Mouse (Mus musculus): Measurements from ENCODE around the gene Azi2.
A peak's percentile ranks its signal among the peaks of the same experiment; 100 is the strongest.

The Azi2 gene

DNA sequence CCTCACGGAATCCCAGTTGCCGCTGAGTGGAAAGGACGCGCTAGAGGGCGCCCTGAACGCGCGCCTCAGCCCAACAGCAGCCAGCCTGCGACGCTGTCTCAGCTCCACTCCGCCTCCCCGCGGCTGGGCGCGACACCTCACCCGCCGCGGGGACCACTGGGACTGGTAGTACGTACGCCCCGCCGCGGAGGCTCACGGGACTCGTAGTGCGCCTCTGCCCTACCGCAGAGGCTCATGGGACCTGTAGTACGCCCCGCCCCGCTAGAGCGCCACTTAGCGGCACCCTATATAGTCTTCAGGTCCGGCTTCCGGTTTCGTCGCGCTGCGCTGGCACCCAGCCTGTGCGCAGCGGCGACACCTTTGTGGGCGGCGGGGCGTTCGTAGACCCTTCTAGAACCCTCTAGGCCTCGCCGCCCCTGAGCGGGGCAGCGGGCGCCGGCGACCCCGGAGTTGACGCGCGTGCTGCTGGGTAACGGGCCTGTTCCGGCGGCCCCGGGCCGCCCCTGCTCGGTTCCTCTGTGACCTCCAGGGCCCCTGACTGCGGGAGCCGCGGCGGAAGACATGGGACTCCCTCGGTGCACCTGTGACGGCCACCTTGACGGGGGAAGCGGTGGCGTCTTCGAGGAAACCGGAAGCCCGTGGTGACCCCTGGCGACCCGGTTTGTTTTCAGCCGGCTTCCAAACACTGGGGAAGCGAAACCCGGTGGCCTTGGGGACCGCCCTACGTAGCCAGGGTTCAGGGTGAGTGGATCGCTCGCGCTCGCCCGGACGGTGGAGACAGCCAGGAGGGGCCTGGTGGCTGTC lies at the start of gene Azi2:
Azi2 (plus strand) TSS at position 282 of the 804 bp plus-strand sequence.
- DNase-seq (ENCODE audit: low read depth, low spot score): peak; percentile 99

DNA sequence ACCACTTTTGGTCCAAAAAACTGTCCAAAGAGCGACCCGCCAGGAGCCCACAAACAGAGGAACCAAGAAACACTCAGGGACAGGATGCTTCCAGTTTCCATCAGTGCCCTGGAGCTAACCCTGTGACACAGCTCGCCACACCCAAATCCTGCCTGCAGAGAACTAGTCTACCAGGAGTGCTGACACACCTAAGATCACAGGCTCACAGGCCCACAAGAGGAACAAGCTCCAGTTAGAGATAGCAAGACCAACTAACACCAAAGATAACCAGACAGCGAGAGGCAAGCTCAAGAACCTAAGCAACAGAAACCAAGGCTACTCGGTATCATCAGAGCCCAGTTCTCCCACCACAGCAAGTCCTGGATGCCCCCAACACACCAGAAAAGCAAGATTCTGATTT lies 43.7 kb upstream of the Azi2 start:
- no peak for DNase-seq (ENCODE audit: low read depth, low spot score)

DNA sequence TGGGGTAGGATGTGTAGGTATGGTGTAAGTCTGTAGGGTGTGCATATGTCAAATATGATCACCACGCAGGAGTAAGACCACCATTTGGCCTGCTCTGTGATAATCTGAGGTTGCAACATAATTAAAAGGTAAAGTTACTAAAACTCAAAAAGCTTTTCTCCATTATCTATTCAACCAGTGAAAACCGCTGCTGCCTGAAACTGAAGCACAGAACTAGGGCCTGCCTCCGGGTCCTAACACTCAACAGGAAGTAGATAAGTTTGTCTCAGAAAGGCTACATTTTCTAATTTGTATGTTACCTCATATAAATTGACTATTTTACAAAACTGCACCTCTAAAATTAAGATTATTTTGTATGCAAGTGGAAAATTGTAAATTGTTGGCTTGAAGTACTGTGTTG lies 38.8 kb upstream of the Azi2 start:
- no peak for DNase-seq (ENCODE audit: low read depth, low spot score)

DNA sequence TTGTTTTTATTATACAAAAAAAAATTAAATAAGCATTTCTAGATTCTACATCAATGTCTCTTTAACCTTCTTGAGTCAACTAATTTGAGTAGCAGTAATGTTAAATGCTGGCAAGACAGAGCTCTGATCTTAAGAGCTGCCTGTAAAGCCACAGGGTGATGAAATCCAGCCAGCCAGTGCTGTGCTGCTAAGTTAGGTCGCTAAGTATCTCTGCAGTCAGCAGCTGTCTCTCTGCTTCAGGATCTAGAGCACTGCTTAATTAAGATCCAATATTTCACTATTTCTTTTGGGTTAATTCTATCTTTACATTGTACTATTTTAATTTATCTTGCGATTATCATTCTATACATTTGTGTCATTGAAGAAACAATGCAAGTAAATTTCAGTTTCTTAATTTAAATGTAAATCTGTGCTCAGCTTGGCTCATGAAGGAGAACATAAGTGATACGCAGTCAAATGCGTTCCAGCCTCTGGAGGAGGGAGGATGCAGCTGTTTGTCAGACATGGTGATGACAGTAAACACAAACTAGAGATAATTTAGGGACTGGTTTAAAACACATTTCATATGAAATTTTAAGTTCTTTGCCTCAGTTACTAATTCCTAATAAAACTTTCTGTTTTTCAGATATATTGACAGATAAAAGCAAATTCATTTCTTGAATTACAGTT lies 36.9 kb upstream of the Azi2 start:
- DNase-seq (ENCODE audit: low read depth, low spot score): peak; percentile 23

DNA sequence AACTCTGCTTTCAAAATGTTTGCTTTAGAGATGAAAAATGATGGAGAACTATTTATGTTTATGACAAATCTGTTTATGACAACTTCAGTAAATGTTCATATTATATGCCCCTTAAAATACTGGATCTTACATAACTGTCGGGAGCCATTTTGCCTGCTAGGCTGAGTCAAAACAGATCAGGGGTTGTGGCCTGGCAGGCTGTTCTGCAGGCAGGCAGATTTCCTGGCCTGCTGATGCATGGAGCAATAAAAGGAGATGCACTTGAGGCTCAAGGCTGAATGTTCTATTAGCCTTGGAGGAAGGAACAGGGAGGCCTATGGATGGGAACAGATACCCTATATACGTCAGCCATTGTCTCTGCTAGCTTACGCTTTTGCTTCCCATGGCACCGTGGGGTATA lies 36.4 kb upstream of the Azi2 start:
- DNase-seq (ENCODE audit: low read depth, low spot score): no peak

DNA sequence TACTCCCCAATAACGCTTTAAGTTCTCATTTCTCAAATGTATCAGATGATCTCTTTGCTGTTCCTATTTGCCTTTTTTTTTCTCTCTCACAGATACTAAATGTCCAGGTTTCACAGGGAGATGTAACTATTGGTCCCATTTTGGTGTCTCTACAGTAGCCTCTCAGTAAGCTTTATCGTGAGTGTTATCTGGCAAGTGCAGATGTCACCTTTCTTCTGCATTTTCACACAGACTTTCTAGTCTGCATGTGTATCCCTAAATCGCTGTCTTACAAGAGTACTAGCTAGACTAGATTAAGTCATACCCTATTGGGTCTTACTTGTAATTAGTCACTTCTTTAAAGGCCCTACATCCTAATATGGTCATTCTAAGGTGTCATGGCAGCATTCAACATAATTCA lies 27.4 kb upstream of the Azi2 start:
- no peak for DNase-seq (ENCODE audit: low read depth, low spot score)

DNA sequence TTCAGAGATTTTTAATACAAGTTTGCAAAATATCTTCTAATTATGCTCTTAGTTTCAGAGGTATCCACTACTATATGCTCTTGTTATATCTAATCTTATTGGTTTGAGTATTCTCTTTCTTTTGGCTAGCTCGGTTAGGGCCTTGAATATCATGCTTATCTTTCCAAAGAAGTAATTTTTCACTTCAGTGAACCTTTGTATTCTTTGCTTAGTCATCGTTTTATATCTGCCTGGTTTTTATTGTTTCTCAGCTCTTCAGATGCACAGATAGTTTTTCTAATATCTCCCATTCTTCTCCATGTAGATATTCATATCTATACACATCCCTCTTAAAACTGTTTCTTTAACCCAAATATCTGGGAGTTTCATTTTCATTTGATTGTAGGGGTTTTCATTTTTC lies 15.3 kb upstream of the Azi2 start:
- DNase-seq (ENCODE audit: low read depth, low spot score): no peak

DNA sequence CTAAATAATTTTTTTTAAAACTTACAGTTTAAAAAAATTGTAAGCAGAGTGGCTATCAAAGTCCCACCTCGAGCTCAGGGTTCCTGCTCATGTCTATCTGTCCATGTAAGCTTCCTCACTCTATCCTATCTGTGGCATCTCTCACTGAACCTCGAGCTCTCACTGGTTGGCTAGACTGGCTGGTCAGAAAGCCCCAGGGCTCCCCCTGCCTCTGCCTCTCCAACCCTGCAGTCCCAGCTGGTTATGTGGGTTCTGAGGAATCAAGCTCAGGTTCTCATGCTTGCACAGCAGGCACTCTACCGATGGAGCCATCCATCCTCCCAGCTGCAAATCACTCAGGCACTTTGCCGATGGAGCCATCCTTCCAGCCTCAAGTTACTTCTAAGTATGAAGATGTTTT lies 10.8 kb upstream of the Azi2 start:
- no peak for DNase-seq (ENCODE audit: low read depth, low spot score)

DNA sequence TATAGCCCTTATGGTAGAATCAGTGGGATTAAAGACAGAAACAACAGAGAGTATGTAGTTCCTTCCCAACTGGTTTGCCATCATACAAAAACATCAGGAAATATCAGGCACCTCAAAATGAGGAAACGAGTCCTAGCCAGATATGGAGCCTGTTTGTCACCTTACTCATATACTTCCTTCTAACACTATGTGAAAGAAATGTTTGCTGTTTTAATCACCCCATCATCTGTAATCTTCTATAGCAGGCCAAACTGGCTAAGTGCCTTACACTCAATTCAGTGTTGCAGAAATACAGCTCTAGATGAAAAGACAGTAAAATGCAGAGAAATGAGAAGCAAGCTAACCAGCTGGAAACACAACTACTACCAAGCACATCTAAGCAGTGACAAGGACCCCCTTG lies 10.0 kb upstream of the Azi2 start:
- DNase-seq (ENCODE audit: low read depth, low spot score): no peak

DNA sequence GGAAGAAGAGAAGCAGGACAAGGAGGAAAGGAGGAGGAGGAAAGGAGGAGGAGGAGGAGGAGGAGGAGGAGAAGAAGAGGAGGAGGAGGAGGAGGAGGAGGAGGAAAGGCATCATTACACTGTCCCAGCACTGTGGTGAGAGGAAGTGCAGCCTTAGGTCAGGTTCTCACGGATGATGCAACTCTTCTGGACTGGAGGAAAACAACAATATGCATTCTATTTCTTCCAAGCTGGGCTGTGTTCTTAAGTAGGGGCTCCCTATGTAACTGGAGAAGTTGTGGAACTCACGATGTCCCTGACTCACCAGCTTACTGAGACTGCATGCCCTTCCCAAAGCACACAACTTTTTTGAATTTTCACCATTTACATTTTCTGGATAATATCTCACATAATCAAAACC lies 8.6 kb upstream of the Azi2 start:
- DNase-seq (ENCODE audit: low read depth, low spot score): no peak

DNA sequence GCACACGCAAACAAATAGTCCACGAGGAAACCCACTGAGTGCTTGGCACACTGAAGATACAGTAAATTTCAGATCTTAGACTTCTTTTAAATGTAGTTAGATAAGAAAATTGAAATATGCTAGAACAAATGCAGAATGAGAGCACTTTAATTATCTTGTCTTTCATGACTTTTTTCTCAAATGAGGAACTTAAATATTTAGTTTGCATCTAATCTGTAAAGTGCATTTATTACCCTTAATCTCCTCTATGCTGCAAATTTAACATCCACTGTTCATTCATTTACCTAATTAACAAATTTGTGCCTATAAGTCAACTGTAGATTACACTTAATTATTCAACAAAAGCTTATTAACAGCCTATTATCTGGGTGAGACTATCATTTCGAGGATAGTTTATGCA lies 5.3 kb upstream of the Azi2 start:
- no peak for DNase-seq (ENCODE audit: low read depth, low spot score)

DNA sequence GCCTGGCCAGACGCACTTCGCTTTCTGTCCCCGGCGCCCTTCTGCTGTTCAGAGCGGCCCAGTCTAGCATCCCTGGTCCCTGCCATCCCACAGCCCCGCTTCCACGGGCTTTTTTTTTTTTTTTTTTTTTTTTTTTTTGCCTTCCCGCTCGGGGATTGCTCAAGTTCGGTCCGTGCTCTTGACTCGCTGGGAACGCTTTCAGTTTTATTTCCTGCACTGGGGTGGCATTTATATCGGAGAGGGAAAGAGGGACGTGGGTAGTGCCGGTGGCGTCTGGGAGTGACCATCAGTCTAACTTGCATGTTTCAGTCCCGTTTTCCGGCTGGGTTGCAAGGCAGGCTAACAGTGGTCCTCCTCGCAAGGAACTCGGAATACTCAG lies 712 bp downstream of the Azi2 start:
- no peak for DNase-seq (ENCODE audit: low read depth, low spot score)

DNA sequence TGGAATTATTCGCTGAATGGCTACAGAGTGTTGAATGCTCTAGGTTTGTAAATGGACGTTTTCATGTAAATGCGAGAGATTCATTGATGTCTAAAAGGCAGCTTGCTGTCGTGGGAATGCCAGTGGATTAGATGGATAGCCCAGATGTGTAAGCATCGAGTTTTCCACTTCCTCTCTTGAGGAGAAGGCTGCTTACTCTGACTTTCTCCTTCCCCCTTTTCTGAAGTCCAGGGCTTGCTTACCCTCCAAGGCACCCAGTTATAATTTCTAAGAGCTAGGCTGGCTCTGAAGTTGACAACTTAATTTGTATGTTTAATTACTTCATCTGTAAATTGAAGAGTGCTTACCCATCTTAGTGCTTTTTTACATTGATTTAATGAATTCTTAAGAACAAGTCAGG lies 1.3 kb downstream of the Azi2 start:
- DNase-seq (ENCODE audit: low read depth, low spot score): no peak

DNA sequence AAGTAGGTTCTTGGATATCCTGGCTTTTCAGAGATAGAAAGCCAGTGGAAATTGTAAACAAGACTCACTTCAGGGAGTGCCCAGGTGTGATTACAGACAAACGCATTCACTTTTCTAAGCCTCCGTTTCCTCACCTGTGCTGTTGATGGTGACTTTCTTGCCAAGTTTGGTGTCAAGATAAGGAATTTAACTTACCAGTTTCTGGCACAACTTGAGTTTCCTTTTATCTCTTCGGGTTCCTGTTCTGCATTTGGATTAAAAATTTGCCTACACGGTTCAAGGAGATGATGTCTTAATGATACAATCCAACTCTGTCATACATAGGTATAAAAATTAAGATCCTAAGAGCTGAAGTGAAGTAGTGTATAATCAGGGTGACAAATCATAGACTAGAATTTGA lies 2.4 kb downstream of the Azi2 start:
- DNase-seq (ENCODE audit: low read depth, low spot score): no peak

DNA sequence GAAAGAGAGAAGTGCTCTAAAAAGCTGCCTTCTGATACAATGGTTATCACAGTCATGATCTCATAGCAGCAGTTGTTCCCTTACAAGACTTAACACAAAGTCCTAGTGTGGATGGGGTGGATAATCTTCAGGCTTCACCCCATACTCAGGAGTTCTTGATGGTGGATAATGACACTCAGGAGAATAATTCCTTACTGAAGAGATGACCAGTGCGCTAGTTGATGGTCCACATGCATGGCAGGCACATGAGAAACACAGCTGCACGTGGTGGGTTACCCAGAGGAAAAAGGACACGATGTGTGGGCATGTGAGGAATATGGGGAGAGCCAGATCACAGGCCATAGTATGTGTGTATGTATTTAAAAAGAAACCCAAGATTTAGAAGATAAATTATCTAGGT lies 3.3 kb downstream of the Azi2 start:
- no peak for DNase-seq (ENCODE audit: low read depth, low spot score)

DNA sequence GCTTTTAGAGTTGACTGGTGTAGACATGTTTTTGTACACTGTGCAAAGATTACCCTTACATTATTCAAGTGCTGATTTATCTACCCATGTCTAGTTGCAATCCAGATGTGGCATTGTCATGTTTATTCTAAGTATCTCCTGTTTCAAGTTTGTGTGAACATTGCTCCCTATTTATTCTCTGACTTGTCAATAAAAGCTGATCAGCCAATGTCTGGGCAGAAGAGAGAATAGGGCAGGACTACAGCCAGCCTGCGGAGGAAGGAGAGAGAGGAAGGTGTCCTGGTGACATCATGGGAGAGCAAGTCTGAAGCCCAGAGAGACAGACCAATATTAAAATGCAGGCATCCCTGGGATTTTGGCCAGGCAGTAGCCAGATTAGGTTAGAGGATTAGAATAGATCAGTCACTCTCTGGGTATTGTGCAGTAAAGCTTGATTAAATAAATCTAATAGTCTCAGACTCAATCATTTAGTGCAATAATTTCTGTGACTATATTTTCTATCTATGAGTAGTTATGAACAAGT lies 4.8 kb downstream of the Azi2 start:
- peak; percentile 10 for DNase-seq (ENCODE audit: low read depth, low spot score)

DNA sequence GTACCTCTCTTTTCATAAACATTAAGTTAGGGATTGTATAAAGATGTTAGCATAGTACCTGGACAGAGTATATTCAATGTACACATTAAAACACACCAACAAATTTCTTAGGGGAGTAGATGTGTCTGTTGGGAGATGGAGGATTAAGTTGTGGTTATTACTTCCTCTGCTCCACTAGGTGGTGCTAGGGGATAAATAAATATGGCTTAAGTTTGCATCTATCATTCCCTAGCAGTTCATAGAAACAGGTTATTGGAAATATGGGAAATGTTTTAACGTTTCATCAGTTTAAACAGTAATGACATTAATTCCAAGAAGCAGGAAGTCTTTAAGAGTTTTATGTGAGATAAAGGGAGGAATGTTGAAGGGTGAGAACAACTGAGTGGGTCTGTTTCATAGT lies 13.0 kb downstream of the Azi2 start:
- DNase-seq (ENCODE audit: low read depth, low spot score): peak; percentile 50

DNA sequence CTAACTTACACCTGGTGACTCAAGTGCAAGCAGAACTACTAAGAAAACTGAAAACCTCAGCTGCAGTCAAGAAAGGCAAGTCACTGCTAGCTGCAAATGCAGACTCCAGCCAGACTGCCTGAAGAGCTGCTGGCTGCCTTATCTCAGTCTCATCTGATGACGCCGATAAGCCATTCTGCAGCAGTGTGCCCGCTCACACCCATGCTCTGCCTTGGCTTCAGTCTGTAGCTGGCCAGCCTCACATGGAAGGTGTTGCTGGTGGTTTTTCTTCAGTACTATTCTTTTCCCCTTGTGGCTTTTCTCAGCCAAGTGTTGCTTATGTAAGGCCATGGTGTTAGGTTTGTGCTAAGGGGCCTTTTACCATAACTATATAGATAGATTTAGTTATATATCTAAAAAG lies 18.8 kb downstream of the Azi2 start:
- DNase-seq (ENCODE audit: low read depth, low spot score): no peak

DNA sequence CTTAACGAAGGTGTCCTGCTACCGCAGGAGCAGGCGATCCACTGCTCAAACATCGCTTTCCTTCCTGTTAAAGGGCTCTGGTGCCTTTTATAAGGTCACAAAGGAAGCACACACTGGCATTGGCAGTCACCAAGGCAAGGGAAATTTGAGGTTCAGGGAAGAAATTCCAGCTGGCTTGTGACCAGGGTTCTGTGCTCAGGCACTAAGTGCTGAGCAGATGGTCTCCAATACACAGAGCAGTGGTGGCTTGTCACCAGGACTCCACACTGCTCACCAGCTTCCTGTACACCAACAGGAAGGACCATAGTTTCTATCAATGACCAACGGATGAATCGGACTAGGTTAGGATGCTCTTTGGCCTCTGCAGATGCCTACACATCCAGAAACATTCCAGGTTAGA lies 30.1 kb downstream of the Azi2 start:
- peak; percentile 97 for DNase-seq (ENCODE audit: low read depth, low spot score)

DNA sequence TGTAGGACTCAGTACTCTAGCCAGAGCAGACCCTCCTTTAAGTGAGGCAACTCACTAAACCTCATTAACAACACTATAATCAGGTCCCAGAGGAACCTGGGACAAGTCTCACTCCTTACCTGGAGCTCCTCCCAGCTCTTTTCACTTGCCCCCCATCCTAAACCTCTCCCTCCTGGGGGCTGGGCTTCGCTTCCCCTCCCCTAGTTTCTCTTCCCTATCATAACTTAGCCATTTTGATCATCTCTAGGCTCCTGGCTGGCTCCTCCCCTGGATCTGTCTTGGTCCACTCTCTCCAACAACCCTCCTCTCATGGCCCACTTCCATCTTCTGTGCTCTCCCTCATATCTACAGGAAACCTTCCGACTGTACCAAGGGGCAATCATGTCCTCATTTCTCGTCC lies 31.0 kb downstream of the Azi2 start:
- no peak for DNase-seq (ENCODE audit: low read depth, low spot score)

DNA sequence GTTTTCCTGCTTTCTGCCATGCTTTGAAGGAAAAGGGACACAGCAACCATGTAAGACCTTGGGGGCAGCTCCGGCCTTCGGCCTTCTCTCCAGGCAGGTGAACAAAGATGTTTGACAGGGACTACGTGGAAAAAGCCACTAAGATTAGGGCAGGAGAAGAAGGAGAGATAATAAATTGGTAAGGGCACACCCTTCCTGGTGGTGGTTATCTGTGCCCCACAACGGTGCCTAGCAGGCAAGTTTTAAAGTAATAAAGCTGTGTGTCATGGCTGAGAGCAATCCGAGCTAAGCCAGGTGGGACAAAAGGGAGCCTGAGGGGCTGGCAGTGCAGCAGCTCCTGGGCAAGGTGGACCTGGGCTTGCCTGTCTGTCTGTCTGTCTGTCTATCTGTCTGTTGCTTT lies 31.8 kb downstream of the Azi2 start:
- no peak for DNase-seq (ENCODE audit: low read depth, low spot score)

DNA sequence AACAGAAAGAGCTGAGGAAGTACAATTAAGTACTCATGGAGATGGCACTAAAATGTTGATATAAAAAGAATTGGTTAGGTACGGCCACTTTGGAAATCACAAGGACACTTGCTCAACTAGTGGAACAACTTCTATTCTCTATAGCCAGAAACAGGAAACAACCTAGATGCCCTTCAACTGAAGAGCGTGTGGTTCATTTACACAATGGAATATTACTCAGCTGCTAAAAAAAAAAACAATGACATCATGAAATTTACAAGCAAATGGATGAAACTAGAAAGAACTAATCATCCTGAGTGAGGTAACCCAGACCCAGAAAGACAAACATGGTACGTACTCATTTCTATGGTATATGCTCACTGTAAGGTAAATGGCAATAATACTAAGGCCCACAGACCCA lies 33.1 kb downstream of the Azi2 start:
- no peak for DNase-seq (ENCODE audit: low read depth, low spot score)
